Mouse (Mus musculus) frontal cortex, postnatal 36 days (tissue): ENCODE data around the gene Ndufb8.

ENCODE experiments used
- DNase-seq, 2 experiments: peaks; one replicate each; pipeline ENCODE4 v3.0.0; 2022; ENCODE audit warnings: low spot score in 2 of 2

Ndufb8 gene

DNA sequence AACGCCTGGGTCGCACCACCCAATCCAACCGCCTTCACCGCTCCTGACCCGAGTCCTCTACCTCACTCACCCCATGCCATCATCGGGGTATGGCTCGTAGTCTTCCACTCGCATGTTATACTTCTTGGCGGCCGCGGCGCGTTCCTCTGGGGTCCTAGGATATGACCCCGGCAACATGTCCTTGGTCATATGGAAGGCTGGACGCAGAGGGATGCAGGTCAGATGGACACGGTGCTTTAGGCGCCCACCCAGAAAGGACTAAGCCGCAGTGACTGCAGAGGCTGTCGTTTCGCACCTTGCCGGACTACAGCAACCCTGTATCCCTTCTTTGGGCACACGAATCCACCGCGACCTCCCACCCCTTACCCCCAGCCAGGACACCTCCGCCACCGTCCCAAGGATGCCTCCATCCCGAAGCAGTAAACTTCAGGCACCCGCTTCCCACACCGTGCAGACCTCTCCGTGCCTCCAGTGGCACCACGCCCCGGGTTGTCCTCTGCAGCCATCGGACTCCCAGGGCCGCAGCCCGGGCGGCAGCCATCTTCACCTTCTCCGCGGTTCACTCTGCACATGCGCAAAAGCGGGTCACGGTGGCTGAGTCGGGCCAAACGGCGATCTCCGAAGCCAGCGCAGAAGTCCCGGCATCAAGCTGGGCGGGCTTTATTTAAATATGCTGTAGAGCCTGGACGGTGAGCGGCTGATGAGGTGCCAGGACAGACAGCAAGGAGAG is at the start of gene Ndufb8:
Gene Ndufb8, minus strand, starts transcription at position 580 of the 730 bp plus-strand sequence.
- peak; percentile 95 to 97 for DNase-seq

- DNase-seq, result no peak
Observed at GRCm38 (mm10) chr19:44594180-44594579, 38.9 kb upstream of the Ndufb8 start.

GRCm38 (mm10) chr19:44591638-44592037 is 36.4 kb upstream of the Ndufb8 start:
- DNase-seq, result no peak

DNA sequence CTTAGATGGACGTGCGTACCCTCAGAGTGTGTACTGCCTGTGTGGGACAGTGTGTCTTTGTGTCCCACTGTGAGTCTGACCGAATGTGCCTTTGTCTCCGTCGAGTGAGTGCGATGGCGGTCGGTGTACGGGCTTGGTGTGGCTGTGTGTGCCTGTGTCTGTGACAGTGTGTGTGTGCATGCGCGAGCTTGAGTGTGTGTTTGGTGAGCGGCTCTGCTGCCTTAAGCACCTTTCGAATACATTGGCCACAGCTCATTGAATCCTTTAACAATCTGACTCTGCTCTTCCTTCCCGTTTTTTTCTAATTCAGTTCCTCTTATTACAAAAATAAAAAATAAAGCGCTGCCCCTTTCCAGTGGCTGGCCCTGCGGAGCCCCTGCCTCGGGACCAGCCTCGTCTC is 35.8 kb upstream of the Ndufb8 start:
- no peak for DNase-seq

- DNase-seq, result no peak
Observed at GRCm38 (mm10) chr19:44589591-44590223, 34.5 kb upstream of the Ndufb8 start.

- DNase-seq, result no peak
Observed at GRCm38 (mm10) chr19:44588036-44588435, 32.8 kb upstream of the Ndufb8 start.

DNA sequence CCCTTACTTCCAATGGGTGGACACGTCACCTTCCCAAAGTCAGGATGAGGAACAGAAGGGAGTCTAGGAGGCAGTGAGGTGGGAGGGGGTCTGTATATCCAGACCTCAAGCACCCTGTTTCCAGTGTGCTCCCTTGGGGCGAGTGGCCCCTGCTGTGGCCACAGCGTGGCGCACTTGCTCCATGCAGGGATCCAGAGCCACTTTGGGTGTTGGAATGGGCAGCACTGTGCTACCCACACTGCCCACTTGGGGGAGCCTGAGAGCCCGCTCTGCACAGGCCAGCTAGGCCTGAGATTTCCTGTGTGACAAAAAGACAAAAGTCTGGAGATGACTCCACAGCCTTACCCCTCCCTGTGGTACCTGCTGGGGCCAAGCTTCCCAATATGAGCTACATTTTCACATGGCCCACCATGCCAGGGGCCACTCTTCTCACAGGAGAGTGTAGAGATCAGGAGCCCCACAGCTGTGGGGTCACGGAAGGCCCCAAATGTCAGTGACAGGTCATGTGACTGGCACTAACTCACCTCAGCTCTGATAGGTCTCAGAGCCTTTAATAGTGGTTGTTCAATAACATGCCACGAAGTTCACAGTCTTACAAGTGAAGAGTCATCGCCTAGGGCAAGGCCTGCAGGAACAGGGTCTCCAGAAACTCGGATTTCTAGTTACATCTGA is 27.5 kb upstream of the Ndufb8 start:
- DNase-seq, result peak; percentile 91 to 96

- no peak for DNase-seq
Observed at GRCm38 (mm10) chr19:44582103-44582502, 26.9 kb upstream of the Ndufb8 start.

DNA sequence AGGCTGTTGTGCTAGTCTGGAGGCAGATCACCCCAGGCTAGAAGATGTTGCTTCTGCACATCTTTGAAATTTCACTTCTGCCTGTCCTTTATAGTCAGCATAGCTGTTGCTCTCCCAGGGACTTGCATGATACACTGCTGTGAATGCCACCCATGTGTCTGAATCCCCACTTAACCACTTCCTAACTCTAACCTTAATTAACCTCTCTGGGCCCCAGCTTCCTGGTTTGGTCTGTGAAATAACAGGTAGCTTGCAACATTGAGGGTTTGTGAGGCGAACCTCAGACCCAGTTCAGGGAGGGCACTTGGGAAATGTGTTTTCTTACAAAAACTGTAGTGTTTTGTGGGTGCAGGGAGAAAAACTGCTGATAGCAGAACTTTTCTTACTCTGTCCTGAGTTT is 22.8 kb upstream of the Ndufb8 start:
- no peak for DNase-seq

GRCm38 (mm10) chr19:44576275-44576674 is 21.0 kb upstream of the Ndufb8 start:
- no peak for DNase-seq

- DNase-seq, result no peak
Observed at GRCm38 (mm10) chr19:44567763-44568162, 12.5 kb upstream of the Ndufb8 start.

DNA sequence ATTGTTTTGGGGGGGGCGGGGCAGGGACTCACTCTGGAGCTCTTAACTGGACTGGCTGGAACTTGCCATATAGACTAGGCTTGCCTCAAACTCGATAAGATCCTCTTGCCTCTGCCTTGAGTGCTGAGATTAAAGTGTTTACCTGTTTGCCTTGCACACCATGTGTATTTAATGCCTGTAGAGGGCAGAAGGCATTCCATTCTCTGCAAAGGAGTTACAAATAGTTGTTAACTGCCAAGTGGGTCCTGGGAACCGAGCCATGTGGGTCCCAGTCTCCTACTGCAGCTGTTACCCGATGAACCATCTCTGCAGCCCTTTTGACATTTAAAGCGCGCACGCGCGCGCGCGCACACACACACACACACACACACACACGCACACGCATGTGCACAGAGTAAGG is 8.8 kb upstream of the Ndufb8 start:
- DNase-seq, result no peak

DNA sequence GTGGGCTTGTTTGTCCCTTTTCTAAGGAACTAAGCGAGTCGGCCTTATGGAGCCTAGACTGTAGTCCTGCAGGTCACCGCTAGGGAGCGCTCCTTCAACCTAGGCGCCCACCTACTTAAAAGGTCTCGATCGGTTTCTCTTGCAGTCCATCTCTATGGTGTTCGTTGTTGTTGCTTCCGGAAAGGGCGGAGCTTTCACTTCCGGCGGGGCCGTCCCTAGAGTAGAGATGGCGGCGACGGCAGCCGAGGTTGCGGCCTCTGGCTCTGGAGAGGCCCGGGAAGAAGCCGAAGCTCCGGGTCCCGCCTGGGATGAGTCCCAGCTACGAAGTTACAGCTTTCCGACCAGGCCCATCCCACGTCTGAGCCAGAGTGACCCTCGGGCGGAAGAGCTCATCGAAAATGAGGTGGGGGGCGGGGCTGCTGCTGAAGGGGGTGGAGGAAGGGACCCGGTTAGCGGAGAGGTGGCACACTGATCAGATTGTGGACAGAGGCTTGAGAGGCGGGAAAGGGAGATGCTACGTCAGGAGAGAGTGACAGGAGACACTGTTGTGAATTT is 7.5 kb upstream of the Ndufb8 start, which contains the start of gene Hif1an:
Gene Hif1an, plus strand, starts transcription at position 199 of the 555 bp plus-strand sequence.
- DNase-seq, result peak; percentile 94 to 96

DNA sequence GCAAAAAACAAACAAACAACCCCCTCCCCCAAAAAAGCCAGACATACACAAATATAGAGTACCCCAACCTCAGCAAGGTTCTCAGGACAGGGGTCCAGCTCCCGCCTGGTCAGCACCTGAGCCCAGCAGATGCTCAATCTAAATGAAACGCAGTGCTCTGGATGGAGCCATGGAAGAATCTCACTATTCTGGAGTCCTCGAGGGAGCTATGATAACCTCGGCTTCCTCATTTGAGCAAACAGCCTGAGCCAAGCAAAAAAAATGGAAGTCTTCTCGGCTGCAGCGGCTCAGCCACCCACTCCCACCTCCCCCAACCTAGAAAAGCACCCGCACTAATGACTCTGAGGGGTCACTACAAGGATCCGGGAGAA is 765 bp downstream of the Ndufb8 start:
- peak in 1 of 2 experiments; percentile 15 for DNase-seq

DNA sequence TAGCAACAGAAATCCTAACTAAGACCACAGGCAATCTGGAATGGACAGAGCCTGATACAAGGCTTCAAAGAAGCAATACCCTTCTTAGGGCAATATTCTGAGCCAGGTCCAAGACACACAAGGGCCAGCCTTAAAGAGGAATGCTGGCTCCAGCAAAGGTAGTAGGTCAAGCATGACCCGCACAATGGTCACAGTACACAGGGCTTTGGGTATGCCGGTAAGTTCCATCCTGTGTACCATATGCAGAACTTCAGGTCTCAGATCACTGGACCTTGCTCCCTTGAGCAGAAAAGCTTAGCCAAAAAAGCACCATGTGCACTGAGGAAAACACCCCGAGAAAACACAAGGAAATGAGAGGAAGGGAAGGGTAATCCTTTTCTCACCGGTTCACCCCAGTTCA is 2.0 kb downstream of the Ndufb8 start:
- no peak for DNase-seq

- no peak for DNase-seq
Observed at GRCm38 (mm10) chr19:44552731-44553130, 2.5 kb downstream of the Ndufb8 start, which contains the start of gene Gm20538. Gm20538 (minus strand) TSS chr19:44552831.

DNA sequence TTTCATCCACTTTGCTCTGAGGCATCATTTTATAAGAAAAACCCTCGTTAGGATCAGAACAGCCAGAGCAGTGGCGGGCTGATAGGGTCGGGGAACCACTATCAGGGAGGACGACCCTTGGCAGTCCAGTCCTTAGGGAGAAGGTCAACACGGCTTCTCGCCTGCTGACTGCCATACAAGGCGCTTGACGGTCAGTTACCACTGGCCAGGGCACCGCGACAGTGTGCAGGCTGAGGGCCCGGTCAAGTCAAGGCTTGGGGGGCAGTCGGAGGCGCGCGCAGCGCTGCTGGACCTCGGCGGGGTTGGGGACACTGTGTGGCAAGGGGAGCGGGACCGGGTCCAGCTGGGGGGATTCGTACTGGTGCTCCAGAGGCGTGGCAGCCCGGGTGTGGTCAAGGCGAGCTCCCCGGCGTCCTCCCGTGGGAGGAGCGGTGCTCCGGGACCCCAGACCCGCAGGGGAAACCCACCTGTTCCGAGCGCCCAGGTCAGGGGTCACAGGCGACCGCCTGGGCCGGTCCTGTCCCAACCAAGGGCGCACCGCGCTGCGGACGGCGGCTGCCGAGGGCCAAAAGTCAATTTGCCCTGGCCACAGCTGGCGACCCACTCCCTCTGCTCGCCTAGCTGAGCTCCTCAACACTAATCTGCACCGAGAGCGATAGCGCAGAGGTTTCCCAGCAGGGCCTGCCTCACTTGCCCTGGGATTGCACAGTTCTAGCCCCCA is 9.8 kb downstream of the Ndufb8 start, which contains the start of gene Sec31b:
Gene Sec31b, minus strand, starts transcription at position 544 of the 721 bp plus-strand sequence.
- no peak for DNase-seq

DNA sequence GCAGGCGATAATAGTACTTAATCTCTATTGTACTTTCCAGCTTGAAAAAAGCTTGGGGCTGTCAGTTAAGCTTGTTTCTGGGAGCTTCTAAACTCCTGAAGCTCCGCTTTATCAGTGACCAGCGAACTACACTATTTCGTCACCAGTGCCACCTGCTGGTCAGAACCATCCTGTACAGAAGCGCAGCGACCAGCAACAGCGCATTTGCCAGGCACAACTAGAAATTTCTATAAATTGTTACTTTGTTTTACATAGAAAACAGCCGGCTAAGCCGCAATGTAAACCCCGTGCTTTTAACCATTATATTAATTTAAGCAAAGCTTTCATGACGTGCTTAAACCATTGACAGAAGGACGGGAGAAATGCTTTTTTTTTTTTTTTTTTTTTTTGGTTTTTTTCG is 10.5 kb downstream of the Ndufb8 start:
- peak; percentile 54 to 67 for DNase-seq

GRCm38 (mm10) chr19:44544372-44544771 is 10.9 kb downstream of the Ndufb8 start:
- DNase-seq, result no peak

DNA sequence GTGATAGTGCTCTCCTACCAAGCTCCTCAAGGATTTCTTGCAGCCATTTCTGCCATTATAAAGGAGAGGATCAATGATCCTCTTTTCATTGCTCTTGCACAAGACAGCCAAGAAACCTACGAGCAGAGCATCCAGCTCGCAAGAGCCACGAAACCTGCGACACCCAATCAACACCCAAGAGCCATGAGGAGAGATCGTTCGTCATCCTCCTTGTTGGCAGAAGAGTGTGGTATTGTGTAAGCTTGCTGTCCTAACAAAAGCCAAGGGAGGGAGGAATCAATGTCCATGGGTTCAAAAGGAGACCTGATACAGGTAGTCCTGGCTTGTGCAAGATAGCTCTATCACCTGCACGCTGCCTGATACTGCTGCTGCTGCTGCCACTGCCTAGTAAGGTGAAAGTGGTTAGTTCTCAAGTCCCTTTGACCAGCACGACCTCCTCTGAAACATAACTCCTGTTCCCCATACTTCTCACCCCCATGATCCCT is 12.5 kb downstream of the Ndufb8 start:
- no peak for DNase-seq

GRCm38 (mm10) chr19:44537416-44537815 is 17.8 kb downstream of the Ndufb8 start:
- no peak for DNase-seq
